Mouse (Mus musculus) spleen, embryonic (tissue): ENCODE results near the gene Chst8.

Experiments used
- CTCF ChIA-PET: fragments of 350-600 bp; sonication (Branson Sonifier 250); formaldehyde crosslinking; loops from one replicate; lab custom pipeline; 2022; lab: Charles Lee

Chst8 gene

DNA sequence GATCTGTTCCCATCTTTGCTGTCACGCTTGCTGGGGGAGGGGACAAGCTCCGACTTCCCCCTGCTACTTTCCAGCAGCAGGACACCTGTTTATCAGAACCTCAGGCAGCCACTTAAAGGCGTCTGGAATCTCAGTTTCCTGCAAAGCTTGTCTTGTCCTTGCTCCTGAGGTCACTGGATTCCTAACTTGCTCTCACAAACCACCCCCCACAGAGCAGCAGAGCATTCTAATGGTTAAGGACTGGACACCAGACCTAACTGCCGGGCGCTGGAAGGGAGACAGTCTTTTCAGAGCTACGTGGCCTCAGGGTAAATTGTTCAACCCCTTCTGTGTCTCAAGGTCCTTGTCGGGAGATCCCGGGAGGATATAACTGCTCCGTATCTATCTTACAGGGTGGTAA is 143.2 kb downstream of the Chst8 start:
- CTCF ChIA-PET, result no interaction called here

DNA sequence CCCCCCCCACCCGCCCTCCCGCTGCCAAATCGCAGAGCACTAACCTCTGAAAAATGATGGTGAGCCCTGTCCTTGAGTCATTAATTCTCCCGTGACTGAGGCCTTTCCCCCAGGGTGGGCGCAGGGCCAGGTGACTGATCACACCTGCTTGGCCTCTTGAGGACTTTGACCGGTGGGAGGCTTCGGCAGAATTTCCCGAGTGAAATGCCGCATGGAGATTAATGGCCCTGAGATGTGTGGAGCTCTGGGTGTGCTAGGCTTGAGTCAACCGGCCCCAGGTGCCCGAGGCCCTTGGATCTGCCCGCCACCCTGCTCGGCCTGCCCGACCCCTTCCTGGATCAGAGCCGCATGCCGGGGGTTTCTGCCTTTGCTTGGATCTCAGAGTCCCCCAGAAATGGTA is 144.6 kb downstream of the Chst8 start:
- CTCF ChIA-PET, result no interaction called here

DNA sequence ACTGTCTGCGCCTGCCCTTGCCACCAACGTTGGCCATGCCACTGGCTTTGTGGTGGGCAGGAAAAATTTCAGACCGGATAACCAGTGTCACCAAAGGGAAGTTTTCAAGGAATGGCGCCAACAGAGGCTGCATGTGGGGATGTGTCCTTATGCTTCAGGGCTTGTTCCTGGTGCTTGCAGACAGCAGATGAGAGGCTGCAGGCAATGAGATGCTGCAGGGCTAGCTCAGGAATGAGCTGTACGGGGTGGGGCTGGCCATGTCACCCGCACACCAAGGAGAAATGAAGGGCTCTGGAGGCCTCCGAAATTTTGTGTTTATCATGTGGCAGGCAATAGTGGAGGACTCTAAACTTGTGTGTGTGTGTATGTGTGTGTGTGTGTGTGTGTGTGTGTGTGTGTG is 149.4 kb downstream of the Chst8 start:
- CTCF ChIA-PET, result no interaction called here

DNA sequence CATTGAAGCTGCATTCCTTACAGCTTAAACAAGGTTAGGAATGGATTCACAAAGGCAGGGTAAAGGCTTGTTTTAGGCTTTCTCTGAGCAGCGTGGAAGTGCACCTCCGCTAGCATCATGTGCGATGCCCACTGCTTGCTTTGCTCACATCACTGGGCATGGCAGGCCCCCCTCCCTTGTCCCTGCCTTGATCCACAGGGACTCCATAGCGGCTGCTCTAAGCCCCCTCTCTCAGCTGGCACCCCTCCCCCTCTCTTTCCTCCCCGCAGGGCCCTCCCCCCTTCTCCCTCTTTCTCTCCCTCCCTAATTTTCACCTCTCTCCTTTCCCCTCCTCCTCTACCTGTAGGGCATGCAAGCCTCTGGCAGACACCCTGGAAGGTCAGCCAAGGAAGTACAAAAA is 150.3 kb downstream of the Chst8 start:
- CTCF ChIA-PET, result no interaction called here

DNA sequence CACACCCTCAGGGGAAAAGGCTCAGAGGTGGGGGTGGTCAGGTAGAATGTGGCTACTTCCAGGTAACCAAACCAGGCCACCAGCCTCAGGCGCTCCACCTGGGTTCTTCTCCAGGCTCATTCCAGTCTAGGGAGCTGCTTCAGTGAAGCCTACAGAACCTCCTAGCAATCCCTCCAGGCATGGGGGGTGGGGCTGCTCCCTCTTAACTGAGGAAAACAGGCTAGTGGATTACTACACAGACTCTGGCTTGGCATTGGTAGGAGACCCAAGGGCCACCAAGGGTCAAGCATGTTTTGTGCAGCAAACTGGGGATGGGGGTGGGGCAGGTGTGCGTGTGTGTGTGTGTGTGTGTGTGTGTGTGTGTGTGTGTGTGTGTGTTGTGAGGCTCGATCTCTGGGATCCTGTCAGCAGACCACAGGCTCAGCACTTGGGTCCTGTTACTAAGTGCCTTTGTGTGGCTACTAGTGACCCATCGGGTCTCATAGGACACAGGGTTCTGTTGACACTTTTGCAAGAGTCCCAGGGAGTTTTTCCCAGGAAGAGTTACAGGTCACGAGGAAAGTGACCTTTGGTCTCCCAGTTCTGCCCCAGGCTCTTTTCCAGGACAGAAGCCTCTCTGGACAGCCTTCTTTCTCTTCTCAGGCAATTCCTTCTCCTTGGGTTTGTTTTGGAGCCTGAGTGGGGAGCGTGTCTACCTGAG is 153.0 kb downstream of the Chst8 start:
- CTCF ChIA-PET, result no interaction called here

DNA sequence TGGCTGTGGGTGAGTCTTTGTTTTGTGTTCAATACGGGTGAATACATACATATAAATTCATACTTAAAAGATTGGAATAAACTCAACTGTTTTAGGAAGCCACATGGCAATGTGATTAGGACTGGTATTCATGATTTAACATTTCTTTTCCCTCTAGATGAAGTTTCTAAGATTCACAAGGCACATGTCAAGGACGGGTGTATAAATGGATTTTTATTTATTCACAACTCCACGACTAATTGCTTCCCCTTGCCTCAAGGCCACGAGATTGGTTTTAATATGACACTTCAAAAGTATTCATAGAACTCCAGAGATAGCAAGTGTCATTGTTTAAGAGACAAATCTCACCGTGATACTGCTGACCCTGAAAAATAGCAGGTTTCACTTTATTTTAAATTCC is 155.9 kb downstream of the Chst8 start, which contains the start of gene Kctd15:
Gene Kctd15, minus strand, starts transcription at position 101 of the 400 bp plus-strand sequence.
- CTCF ChIA-PET, result no interaction called here

DNA sequence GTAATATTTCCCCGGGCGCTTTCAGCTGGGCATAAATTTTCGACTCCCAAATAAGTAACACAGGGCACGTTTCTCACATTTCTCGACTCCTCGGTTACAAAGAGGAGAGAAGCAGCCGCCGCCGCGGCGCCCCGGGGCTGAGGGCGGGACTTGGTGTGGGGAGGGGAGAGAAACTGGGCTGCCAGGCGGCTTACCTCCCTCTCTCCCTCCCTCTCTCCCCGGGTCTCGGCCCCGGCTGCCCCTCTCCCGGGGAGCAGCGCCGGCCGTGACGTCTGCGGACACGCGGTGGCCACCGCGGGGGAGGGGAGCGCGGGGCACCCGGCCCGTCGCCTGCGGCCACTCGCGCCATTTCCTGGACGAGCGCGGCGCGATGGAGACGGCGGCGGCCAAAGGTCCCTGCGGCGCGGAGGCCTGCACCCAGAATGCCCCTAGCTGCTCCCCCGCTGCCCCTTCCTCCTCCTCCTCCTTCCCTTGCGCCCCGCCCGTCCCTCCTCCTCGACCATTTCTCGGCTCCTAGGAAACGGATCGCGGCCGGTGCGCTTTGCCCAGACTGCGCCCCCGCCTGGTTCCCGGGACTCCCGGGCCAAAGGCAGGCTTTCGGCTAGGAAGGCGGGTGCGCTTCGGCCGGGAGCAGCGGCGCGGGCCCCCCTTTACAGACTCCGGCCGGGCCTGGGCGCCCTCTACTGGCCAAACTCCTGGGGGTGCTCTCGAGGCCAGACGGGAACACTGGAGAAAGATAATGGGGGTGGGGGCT is 157.2 kb downstream of the Chst8 start:
- CTCF ChIA-PET, result no interaction called here

DNA sequence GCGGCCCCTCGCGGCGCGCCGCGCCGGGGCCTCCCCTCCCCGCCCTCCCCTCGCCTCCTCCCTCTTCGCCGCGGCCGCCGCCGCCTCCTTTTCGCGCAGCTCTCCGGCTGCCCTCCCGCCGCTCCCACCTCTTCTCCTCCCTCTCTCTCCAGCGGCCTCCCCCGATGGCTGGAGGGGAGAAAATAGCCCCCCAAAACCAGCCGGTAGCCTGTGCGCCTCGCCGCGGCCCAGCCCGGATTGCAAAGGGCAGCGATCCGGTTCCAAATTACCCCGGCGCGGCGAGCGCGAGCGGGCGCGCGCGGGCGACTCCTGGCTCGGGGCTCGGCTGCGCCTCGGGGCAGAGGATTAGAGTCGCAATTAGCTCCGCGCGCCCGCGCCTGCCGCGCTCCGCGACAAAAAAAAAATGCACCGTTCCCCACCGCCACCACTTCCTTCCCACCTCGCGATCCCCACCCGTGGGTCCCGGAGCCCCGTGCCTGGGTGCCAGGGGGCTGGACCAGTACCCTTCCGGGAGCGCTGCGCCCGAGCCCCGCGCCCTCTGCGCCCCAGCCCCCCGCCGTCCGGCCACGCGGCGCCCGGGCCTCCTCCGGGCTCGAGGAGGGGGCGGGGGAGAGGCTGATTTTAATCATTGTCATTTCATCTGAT is 157.9 kb downstream of the Chst8 start:
- CTCF ChIA-PET, result no interaction called here

DNA sequence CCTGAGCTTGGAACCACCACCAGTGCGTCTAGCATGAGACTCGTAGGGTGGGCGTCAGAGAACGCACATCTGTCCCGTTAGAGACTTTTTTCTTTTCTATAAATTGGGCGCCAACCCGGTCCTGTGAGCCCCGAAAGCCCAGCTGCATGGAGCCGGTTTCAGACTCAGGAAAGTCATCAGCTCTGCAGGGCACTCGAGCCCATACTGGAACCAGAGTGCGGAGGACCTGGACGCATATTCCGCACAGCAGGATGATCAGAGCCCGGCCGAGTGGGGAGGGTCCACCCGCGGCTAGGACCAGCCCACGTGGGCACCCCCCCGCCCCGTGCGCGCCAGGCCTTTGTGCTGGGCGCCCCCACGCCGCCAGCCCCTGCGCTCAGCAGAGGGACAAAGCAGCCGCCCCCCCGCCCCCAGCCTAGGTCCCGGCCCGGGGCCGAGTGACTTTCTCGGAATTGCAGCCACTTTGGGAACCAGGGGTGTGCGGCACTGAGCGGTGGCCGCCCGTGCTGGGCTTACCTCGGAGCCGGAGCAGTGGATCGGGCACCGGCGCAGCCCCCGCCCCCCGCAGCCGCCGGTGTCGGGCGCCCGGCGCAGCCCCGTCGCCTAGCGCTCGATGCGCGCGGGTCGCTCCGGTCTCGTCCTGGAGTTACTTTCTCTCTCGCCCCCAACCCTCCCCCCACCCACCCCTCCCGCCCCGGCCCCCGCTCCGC is 158.6 kb downstream of the Chst8 start:
- CTCF ChIA-PET, result no interaction called here

DNA sequence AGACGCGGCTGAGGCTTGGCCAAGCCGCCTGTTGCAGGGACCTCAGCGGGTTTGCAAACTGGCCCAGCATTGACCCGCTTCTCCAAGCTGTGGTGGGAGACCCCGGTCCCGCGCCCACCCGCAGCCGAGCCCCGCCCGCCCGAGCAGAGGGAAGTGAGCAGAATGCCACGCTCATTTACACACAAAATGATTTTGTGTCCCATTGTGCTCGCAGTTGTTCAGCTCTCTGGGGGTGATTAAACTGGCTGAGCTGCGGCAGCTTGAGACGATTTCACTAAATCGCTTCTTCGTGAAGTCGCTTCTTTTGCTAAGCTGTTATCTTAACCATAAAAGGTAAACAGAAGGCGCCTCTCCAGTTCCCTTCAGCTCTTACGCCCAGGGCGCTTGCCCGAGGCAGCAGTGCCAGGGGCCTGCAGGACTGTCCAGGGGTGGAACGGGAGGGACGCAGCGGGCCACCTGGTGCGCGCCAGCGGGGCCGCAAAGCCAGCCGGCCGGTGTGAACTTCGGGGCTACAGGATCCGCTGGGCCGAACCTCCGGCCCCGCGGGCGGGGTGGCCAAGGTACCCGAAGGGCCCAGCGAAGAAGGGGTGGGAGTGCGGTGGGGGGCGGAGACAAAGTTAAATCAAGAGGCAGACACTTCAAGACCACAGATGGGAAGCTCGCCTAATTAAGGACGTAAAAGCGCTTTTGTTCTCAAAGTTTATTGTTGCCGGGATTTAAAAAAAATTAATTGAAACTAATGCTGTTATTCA is 159.6 kb downstream of the Chst8 start:
- CTCF ChIA-PET, result interaction anchor here (0.6 kb wide), 1 partner anchor 976 kb away, joined by 3 read pairs; no protein-coding TSS in a partner anchor

DNA sequence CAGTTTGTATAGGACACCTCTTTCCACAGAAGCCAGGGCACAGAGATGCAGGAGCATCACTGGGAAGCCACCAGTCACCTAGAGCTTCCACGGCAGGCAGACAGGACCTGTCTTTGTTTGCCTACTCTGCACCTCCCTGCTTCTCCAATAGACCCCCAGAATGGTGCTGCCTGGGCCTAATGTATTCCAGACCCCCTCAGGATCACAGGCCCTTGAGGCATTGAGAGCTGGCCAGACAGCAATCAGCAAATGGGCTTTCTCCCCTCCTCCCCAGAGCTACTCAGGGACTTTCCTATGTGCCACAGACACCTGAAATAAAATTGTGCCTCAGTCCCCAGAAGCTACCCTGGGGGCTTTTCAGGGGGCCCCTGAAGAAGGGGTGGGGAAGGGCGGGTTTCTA is 161.1 kb downstream of the Chst8 start:
- CTCF ChIA-PET, result no interaction called here

DNA sequence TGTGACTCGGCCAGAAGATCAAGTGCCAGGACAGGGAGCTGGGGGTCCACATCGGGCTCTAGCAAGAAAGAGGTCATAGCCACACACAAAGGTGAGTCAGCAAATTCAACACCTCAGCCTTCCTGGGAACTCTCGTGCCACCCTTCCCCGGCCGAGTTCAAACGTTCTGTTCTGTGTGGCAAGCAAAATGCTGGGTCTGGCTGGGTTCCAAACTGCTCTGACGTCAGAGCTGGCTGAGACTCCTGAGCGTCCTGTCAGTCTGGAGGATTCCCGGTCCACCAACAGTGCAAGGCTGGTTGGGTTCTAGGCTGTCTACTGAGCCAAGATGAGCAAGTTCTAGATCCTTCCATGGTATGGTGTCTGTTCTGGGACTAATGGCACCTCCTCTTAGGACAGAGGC is 165.5 kb downstream of the Chst8 start:
- CTCF ChIA-PET, result no interaction called here

DNA sequence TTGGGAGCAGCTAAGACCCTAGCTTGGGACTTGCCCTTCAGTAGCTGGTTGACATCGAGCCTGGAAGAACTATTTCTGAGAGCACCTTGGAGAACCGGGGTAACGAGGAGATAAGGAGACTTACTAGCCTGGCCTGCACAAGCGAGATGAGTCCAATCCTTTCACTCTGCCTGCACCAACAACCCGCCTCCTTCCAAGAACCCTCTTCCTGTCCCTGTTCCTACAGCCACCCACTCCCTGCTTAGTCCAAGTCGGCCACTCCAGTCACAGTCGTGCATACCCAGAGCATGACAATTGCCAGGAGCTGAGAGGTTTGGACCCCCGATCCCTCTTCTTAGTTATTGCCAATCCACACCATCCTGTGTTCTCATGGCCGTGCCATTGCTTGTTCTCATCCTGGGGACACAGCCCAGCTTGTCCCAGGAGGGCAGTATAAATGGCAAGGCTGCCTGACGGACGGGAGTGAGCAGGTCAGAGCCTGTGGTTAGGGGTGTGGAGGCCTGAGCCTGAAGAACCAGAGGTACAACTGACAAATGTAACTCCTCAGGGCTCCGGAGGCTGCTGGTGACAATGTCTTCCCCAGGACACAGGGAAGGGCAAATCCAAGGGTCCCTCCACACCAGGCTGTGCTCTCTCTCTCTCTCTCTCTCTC is 166.2 kb downstream of the Chst8 start:
- CTCF ChIA-PET, result no interaction called here

DNA sequence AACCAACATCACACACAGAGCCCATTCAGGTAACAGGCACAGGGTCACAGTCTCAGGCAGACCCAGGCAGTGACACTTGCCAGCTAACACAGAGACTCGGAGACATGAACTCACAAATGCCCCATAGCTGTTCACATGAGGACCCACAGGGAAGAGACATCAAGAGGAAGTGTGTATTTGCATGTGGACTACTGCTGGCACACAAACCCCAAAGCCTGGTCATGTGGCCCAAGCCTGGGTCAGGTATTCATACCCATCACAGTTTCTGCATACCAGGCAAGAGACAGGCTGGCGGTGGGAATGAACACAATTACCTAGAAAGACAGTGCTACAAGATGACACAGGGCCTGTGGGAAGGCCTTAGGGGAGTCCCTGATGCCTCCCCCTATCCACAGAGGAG is 166.9 kb downstream of the Chst8 start:
- CTCF ChIA-PET, result no interaction called here

DNA sequence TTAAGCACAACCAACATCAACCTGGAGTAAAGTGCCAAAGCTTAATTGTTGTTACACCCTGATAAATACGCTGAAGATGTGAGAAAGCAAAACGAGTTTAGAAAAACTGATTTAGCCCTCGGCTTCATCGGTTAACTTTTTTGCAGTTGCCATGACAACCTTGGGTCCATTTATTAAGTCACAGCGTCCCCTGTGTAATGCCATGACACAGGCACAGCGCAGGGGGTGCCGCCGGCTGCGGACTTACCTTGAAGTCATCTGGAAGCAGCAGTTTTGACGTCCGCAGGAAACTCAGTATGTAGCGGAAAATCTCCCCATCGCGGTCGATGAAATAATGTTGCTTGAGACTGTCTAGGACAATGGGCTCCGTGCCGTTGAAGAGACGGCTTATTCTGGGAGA is 167.9 kb downstream of the Chst8 start:
- CTCF ChIA-PET, result no interaction called here

DNA sequence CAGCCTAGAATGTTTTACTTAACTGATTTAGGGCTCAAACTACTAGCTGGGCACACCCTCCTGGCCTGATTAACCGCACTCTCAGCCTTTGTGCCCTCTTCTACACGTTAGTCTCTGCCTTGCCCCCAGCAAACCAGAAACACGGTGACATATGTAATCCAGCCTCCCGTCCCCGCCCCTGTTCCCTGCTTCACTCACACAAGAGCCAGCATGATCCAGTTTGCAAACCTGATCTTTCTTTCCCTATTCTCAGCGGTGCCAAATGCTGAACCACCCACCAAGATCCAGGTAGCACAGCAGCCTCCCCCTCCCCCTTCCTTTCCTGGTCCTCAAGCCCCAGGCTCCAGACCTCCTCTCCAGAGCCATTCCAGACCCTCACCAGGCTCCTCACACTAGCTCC is 169.2 kb downstream of the Chst8 start:
- CTCF ChIA-PET, result no interaction called here

DNA sequence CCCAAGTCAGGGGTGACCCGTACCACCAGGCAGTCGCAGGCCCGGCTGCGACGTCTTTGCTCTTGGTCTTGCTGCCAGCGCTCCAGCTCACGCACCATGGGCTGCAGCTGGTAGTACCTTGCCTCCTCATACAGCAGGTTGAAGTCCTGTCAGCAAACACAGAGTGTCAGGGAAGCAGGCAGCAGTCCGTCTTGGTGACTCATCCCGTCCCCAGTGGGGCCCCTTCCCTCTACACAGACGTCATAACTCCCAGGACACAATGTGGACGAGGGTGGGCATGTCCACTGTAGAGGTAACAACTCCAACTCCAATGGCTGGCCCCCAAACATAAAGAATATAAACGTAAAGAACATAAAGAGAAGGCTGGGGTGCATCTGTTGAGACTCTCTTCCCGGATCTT is 170.5 kb downstream of the Chst8 start:
- CTCF ChIA-PET, result no interaction called here

DNA sequence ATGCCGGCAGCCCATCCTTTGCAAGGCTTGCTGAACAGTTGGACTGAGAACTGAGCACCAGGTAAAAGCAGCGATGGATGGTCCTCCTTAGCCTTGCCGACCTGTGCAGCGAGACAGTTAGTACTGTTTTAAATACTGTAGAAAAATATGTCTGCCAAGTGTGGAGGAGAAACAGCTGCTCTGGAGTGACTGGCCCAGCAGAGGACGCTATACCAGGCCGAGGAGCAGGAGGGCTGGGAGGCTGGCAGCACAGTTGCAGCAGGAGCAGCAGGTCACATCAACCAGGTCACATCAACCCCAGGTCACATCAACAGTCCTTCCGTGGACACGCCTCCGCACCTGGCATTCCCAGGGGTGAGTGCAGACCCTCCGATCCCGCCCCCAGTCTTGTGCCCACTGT is 172.7 kb downstream of the Chst8 start:
- CTCF ChIA-PET, result no interaction called here

DNA sequence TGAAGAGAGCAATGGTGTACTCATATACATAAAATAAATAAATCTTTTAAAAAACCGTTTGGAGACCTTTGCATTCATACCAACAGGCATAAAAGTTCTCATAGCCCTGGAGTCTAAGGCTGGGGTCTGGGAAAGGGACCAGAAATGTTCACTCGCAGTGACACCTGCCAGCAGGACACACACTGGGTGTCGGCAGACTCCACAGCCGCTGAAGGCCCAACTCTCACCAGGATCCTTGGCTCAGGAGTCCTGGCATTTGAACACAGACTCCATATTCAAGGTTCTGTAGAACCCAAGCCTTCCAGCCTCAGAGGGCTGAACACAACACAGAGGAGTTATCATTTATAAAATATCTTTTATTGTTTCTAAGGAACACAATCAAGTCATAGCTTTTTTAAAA is 175.8 kb downstream of the Chst8 start:
- CTCF ChIA-PET, result no interaction called here

DNA sequence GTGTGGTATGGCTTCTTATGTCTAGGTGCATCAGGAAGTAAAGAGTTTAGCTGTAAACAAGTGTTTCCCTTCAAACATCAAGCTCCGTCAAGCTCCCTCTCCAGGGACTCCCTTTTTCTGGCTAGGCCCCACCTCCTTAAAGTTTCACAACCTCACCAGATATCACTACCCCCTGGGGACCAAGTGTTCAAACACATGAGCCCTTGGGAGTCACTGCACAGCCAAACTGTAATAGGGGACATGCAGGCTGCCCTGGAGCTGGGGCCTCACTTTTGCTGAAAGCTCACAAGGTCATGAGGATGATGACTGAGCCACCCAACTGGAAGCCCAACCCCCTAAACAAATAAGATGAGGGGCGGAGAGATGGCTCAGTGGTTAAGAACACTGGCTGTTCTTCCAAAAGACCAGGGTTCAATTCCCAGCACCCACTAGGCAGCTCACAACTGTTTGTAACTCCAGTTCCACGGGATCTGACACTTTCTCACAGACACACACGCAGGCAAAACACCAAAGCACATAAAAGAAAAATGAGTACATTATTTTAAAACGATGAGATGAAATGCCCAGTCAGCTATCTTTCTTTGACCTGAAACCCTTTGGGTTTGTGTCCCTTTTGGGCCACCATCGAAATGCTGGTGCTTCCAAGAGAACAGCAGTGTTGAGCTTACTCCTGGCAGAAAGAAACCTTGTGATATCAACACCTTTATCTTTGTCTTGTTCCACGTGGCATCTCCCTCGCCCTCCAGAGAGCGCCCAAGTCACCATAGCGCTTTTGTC is 179.4 kb downstream of the Chst8 start:
- CTCF ChIA-PET, result no interaction called here
